Mouse (Mus musculus) lung, adult 2 months (tissue): ENCODE measurements at regions not wholly inside any gene's neighbourhood (a gene's known extent, or its start where the extent isn't known, plus 50 kb on each side); places are given as distances from the start of the nearest gene placed in this dataset.

Source experiments
- CTCF ChIP-seq: fragments of 200-500 bp; IDR thresholded peaks from 2 replicates; pipeline ENCODE4 v1.5.1; 2011; ENCODE audit warnings: mild to moderate bottlenecking, low read length, control low read depth; ENCODE audit not compliant: insufficient read depth
- POLR2A ChIP-seq: fragments of 200-500 bp; IDR thresholded peaks from 2 replicates; pipeline ENCODE4 v1.6.1; 2011; ENCODE audit warnings: low read depth, mild to moderate bottlenecking, control low read depth, low read length, borderline replicate concordance; ENCODE audit errors: extremely low read depth

DNA sequence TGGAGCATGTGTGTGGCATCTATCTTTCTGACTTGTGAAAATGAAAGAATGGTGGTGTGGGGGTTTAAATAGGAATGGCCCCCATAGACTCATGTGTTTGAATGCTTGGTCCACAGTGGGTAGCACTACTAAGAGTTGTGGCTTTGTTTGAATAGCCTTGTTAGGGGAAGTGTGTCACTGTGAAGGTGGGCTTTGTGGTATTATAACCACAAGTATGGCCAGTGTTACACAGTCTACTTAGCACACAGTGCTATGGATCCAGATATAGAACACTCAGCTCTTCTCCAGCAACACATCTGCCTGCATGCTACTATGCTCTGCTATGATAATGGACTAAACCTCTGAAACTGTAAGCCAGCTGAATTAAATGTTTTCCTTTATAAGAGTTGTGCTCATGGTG lies 184.9 kb downstream of the Gm11361 start:
- TF ChIP-seq POLR2A (no peak), CTCF (no peak)
